Mouse (Mus musculus) ovary, adult 18-20 months (tissue): ENCODE measurements around the gene Clta.

Source experiments
- DNase-seq: peaks from one replicate; pipeline ENCODE4 v3.0.0; 2022; ENCODE audit warnings: low spot score, mixed read lengths

Gene Clta

DNA sequence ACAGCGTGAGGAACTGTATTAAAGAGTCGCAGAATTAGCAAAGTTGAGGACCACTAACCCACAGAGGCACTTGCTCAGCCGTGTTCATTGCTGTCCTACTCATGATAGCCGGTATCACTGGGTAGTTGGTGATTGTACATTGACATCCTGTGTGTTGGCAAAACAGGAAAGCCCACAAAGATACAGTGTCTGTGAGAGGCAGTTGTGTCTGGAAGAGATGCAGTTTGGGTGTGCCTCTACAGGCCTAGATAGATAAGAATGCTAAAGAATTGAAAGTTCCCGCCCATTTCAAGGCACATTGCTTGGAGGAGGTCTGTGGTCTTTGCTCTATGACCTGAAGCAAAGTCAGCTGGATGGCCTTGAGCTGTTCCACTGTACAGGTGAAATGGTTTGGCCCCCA, at the start of gene Clta:
Gene Clta, plus strand, starts transcription at position 327 of the 400 bp plus-strand sequence.
- DNase-seq: no peak

DNA sequence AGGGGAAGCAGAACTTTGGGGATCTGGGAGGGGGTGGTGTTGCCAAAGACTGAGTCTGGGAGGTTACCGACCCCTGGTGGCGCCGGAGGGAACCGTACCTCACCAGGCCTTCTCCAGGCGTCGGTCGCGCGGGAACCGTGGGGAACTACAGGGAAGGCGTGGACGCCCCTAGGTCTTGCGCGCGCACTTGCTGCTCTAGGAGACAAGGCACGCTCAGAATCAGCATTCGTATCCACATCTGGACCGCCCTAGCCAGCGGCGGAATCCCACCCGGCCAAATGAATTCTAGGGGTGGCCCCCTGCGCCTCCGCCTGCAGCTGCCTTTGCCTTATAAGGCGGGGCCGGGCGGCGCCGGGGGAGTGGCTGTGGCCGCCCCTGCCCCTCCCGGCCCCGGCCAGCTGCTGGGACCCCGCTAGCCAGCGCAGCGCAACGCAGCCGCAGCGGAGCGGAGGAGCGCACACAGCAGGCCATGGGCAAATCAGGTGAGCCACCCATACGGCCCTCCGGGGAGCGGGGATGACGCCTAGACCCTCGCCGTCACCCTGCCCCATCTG, 46.9 kb upstream of the Clta start, which contains the start of gene Glipr2:
Gene Glipr2, plus strand, starts transcription at position 110 of the 554 bp plus-strand sequence.
- peak; percentile 39 for DNase-seq

DNA sequence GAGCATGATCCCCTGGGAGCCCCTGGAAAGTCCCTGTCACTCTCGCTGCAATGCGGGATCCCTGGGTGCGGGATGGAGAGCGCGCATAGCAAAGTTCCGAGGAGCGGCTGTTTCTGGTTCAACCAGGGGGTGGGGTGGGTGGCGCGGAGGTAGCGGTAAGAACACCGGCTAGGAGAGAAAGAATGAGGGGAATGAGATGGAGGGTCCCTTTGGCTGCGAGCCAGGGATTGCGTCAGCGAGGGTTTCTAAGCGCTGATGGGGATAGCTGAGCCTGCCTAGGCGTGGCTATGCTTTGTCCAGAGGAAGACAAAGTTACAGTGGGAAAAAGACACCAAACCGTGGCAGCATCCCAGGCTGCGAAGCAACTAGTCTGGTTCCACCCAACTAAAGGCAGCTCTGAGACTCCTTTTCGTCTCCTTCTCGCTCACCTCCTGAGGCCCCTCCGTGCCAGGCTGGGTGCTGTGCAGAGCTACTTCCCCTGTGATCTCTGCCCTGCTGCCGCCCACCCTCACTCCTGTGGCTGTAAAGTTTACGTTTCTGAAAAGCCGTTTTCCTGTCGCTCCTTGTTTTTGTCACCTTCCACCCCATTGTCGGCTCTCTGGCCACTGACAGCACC, 46.3 kb upstream of the Clta start:
- no peak for DNase-seq

DNA sequence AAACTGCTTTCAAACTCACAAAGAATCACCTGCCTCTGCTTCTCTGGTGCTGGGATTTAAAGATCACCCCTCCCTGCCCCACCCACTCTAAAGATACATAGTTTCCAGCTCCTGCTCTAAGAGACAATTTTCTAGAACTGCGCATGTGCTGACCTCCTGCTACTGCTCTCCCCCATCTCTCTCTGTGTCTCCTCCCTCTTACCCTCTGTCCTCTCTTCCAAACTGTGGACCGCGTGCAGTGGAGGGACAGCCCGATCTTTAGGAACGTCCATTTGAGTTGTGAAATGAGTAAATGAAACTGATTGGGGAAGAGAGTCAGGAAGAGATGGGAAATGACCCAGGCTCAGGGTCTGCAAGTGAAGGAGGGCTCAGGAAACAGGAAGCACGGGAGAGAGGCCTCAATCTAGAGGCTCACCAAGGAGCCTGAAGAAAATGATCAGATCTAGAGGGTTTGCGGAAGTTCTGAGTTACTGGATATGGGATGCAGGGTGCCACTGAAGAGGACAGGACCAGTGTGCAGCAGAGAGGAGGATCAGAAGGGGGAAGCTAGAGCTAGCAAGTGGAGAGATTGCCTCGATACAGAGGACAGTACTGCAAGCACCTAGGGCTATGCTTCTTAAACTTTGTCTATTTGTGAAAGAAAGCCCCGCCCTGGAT, 44.6 kb upstream of the Clta start:
- no peak for DNase-seq

DNA sequence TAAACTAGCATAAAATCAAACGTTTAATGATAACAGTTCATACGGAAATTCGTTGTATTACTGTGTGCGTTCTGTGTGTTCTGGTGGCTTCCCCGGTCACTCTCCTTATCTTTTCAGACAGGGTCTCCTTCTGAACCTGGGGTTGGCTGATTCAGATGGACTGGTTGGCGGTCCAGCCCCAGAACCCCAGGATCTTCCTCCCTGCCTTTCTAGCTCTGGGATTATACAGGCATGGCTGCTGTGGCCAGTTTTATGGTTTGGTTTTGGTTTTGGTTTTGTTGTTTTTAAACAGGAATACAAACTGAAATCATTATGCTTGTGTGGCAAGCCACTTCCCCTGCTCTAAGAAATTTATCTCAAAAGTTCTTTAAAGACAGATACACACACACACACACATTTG, 44.0 kb upstream of the Clta start:
- DNase-seq: no peak

DNA sequence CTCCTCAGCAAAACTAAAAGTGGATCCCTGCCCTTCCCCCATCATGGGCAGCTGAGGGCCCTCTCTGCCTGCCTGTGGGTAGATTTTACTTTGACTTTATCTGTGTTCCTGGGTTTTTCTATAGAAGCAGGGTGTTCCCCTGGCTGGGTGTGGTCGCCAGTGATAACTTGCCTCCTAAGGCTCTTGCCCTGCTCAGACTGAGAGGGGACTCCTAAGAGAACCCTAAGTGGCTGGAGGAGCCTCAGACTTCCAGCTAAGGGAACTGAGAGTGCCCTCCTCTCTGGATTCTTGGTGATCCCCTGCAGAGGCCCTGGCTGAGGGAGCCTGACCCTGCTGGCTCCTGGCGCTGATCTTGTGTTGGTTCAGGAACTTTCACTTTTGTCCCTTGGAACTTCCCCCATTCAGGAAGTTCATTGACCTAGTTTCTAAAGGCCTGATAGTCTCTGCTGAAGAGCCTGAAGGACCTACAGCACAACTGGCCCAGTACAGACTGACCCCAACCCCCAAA, 39.9 kb upstream of the Clta start:
- no peak for DNase-seq

DNA sequence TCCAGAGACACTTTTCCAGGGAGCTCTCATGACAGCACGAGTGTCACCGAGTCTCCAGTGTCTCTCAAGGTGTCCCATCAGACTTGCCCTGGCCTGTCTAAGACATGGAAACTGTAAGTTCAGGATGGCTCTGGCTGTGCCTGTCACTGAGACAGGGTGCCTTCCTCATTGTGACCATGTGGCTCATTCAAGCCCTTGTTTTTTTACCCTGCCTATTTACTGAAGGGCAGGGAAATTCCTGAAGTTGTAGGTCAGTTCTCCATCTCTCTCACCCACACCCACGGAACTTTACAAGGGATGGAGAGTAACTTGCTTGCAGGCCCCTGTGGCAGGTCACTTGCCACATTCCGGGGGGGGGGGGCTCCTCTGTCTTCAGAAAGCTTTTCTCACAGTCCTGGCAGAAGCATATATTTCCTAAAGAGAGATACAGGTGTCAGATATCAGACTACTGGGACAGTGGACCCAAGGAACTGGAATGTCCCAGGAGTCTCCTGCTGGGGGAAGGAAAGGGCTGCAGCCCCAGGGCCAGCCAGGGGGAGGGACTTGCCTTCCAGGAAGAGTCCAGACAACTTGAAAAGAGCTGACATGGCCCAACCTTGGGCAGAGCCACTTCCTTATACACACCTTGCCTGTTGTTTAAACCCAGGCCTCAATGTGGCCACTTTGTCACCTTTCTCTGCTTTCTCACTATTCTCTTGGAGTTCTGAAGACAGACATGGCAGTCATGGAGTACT, 39.1 kb upstream of the Clta start:
- DNase-seq: no peak

DNA sequence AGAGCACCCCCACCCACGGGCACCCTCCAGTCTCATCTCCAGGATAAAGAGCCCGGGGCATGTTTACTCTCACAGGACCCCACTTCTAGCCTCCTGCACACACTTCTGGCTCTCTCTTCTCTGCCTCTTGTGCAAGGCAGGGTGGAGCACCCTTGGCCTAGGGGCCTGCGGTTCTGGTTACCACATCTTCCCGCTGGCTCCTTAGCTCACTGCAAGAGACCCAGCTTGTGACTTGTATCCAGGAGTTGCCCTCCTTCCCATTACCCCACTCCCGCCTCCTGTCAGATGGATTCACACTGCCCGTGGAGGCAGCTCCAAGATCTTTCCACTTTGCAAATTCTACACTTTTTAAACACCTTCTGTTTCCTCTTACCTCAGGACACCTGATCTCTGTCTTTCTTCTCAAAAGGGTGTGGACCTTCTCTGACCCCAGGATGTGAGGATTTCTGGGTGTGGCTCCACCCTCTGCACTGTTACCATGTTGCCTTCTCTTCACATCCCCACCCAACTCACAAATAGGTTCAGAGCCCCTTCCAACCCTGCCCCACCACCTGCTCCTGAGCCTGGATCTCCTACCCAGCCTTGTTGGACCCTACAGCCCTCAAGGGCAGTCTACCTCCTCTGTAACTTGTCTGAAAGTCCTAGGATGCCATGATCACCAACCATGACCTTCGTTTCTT, 38.3 kb upstream of the Clta start:
- DNase-seq: no peak

DNA sequence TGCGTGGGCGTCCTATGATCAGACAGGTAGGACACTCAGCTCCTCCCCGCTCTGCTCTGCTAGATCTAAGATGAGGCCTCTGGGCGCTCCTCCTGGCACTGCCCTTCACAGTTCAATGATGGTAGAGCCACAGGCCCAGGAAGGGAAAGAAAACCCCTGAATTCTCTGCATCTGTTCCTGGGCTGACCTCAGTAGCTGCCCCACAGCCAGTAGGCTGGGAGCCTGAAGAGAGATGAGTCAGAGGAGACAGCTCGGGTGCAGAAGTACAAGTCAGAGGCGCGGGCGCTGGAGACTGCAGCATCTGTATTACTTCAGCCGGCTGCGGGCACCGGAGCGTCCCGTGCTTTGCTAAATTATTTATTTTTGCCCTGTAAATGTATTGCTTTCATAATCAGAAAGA, 35.6 kb upstream of the Clta start:
- peak; percentile 62 for DNase-seq

DNA sequence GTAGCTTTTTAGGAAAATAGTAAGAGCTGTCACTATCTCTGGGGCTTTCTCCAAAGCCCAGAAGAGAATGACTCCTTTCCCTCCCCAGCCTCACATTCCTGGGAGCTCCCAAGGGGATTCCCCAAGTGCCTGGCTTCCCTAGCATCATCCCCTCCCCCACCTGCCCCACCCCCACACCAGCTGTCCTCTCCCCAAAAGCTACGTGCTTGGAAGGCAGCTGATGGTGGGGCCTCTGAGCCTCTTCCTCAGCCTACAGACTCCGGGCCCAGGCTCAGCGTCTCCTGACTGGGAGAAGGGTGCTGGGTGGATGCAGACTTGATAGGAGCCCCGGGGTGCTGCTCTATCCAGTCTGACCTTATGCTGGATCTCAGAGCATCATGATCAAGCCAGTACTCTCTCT, 34.9 kb upstream of the Clta start:
- DNase-seq: no peak

DNA sequence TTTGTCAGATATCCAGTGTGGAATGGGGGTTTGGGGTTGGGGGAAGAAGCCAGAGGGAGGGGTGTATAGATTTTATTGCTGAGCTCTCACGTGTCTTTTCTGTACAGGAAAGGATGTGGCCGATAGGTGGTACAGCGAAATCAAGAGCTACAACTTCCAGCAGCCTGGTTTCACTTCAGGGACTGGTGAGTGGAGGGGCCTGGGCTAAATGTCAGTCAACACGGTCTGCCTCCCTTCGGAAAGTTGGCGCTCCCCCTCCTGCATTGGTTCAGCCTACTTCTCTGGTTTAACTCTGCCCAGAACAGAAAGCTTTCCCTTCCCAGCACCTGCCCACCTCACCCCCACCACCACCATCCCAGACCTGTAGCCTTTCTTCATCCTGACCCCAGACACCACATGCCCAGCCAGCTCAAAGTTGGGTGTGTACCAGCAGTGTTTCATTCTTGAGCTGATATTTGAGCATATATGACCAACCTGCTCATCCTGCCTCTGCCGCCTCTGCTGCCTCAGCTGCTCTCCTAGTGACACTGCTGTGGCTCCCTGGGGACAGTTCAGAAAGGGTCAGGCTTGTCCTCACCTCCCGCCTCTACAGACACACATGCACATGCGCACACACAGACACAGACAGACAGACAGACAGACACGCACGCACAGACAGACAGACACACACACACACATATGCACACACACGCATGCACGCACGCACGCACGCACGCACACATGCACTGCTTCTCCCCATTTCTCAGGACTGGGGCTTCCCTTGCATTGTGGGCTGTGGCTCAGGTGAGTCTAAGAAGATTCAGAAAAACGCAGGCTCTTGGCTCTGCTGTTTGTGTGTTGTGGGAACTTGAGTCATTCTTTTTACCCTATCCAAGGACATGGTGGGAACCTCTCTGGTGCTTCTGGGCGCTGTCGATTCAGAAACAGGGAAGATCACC, 33.6 kb upstream of the Clta start:
- DNase-seq: no peak

DNA sequence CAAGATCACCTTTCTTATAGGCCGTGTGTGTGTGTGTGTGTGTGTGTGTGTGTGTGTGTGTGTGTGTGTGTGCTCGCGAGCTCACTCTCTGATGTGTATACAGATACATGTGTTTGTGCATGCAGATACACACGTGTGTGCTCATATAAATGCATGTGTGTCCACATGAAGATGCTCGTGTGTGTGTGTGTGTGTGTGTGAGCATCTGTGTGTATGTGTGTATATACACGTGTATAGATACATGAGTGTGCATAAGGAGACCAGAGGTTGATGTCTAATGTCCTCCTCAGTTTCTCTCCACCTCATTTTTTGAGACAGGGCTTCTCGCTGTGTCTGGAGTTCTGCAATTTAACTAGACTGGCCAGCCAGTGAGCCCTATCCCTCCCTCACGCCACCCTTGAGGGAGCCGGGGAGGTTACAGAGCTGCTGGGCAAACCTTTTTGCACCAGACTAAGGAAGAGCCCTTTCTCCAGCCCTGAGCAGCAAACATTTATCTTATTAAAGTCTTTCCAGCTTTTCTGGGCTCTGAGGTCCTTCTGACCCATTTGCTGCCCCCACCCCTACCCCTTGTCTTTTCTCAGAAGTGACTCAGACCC, 32.6 kb upstream of the Clta start:
- DNase-seq: no peak

DNA sequence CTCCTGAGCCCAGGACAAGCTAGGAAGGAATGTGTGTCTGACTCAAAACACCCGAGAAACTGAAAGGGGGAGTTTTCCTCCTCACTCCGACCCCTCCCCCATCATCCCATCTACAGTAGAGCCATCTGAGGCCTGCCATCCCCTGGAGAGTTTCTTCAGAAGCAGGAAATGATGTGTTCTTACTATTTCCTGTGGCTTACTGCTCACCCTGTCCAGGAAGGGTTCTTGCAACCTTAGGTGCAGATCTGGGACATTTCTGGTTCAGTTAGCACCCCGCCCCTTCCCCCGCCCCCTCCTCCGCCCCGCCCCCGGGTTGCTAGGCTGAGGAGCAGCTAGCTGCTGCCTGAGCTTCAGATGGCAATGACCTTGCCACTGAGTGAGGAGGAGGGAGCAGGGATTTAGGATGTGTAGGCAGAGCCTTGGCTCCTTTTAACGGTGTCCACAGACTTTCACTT, 32.1 kb upstream of the Clta start:
- peak; percentile 45 for DNase-seq

DNA sequence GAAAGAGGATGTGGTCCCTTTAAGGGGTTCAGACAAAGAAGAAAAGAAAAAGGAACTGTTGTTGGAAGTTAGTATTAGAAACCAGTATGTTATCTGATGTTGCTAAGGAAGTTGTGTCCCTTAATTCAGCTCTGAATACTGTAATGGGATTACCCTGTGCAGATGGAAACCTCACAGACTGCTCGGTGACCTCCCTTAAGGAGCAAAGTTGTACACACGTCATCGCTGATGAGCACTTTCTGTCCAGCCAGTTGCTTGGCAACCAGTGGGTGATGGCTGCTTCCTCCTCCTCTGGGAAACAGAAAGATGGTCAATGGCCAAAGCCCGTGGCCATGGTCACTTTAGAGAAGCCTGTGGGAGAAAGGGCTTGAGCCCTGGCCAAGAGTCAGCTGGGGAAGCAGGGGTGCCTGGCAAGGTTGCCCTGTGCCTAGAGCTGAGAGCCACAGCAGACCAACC, 30.7 kb upstream of the Clta start:
- peak; percentile 44 for DNase-seq

DNA sequence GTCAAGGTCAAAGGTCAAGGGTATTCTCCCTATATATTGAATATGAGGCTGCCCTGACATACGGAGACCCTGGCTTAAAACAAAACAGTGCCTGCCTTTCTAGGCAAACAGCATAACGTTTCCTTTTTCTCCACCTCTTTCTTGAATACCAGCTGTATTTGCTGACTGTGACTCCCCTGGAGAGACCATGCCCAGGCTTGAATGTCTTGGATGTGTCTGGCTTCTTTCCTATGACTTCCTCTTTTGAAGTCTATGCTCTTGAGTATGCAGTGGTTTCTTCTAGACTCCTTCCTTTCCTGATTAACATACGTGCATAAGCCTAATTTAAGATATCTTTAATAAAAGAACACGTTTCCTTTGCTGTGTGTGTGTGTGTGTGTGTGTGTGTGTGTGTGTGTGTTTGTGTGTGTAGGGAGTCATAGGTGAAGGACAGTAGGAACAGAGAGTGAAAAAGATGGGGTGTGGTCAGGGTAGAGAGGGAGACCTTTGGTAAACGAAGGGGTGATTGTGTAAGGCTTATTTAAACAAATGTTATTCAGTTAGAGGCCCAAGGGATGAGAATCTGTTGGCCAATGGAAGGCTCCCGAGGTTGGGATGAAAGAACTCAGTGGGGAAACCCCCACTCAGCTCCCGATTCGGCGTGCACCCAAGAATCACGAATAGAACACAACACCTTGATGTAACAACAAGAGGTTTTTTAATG, 29.2 kb upstream of the Clta start:
- DNase-seq: no peak

DNA sequence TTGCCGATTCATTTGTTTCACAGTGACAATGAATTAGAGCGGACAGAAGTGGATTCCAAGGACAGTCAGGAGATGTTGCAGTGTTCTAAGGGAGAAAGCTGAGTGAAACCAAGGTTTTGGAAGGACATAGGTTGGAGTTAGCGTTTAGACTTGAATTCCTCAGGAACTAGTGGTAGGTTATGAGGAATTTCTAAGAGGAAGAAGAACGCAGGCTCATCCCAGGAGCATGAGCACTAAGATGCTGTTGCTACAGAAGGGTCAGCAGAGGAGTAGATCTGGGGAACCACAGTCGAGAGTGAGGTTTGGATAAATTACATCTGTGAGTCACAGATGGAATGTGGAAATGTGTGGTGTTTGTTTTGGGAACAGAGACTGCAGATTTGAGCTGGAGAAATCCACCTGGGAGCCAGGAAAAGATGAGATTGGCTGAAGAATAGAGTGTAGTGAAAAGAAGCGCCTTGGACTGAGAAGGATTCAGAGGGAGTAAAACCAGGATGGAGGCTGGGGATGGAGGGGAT, 28.0 kb upstream of the Clta start:
- no peak for DNase-seq

DNA sequence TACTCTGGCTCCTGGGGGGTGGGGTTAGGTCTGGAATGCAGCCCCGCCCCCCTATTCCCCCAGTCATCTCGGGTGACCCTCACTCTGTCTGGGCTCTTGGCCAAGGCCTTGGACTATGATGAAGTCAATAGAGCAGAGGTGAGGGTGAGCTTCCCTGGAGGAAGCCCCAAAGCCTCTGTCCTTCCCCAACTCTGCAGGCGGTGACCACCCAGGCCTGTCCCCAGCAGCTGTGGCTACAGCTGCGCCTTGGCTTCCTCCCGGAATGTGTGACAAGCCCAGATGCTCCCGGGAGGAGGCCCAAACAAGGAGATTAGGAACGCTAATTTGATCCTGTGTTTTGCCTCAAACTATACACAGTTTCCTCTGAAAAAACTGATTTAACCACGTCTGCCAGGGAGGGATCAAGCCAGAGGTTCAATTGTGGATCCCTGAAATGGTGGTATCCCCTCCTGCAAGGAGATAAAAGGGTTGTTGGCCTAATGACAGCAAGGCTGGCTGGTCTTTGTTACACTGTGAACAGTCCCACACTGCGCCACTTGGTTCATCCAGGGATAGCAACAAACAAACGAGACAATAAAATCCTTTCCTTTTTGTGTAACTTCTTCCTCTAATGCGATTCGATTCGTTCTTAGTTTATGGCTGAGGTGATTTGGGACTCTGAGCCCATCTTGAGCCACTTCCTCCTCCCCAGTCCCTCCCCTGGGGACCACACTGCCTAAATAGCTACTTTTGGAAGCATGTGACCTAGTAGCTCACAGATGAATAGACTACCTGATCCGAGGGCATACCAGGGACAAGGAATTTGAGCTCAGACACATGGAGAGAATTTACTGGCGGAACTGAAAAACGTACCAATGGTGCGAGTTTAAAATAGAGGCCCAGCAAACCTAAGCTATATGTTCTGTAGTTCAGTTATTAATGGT, 25.5 kb upstream of the Clta start:
- DNase-seq: peak; percentile 57

DNA sequence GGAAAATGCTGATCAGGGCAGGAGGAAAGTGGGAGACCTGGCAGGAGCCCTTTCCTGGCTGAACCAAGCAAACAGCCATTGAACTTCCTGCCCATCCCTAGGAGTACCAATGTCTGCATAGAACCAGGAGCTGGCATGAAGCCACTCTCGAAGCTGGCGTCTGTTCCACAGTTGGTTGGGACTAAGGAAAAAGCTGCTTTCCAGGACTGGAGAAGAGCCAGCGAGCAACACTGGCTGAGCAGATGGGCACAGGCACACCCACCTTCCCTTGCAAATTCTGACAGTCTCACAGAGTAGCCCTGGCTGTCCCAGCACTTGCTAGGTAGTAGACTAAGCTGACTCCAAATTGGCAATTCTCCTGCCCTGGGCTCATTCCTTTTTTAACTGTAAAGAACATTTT, 24.5 kb upstream of the Clta start:
- DNase-seq: no peak
